Mouse (Mus musculus) CH12.LX (cell line): ENCODE measurements at regions not wholly inside any gene's neighbourhood (a gene's known extent, or its start where the extent isn't known, plus 50 kb on each side); places are given as distances from the start of the nearest gene placed in this dataset.

ENCODE experiments used
- DNase-seq: peaks from one replicate; pipeline ENCODE4 v3.0.0-alpha.2; 2013; ENCODE audit errors: extremely low read depth
- H3K27ac ChIP-seq: 2 replicates; pipeline ENCODE4 v1.5.1; 2012; ENCODE audit warnings: low read depth, mild to moderate bottlenecking, control low read depth, moderate library complexity; ENCODE audit not compliant: insufficient read depth
- H3K27me3 ChIP-seq: replicated peaks from 2 replicates; pipeline ENCODE3; 2012; ENCODE audit warnings: inconsistent platforms
- H3K36me3 ChIP-seq, 2 experiments: replicated peaks in 1 of 2; 2 replicates each; pipeline versions ENCODE3 to v1.6.1; 2012; ENCODE audit warnings: inconsistent platforms in 1 of 2, low read length in 1 of 2, mild to moderate bottlenecking in 1 of 2, mixed read lengths in 1 of 2, moderate library complexity in 1 of 2; ENCODE audit not compliant: control insufficient read depth in 1 of 2, insufficient read depth in 1 of 2
- H3K4me1 ChIP-seq, 2 experiments: 2 replicates each; pipeline ENCODE4 v1.6.1; 2012; ENCODE audit warnings: inconsistent platforms in 1 of 2, moderate library complexity in 1 of 2; ENCODE audit not compliant: insufficient read depth in 2 of 2, control insufficient read depth in 1 of 2
- H3K4me2 ChIP-seq: 2 replicates; pipeline ENCODE4 v1.6.1; 2012; ENCODE audit warnings: low read depth, mild to moderate bottlenecking, control low read depth; ENCODE audit not compliant: poor library complexity, insufficient read depth, severe bottlenecking
- H3K4me3 ChIP-seq, 3 experiments: fragments of 150-350 bp in 1 of 3; sonication (generic) in 1 of 3; replicated peaks in 1 of 3; 2 replicates each; pipeline versions ENCODE3 to v1.5.1; 2011 to 2012; ENCODE audit warnings: low read depth in 2 of 3, low read length in 2 of 3, mild to moderate bottlenecking in 2 of 3, moderate library complexity in 2 of 3, control low read depth in 1 of 3, improper control_type of control experiment in 1 of 3, inconsistent platforms in 1 of 3, mixed read lengths in 1 of 3; ENCODE audit not compliant: poor library complexity in 1 of 3
- H3K79me2 ChIP-seq: replicated peaks from 2 replicates; pipeline ENCODE4 v1.6.1; 2012; ENCODE audit warnings: mild to moderate bottlenecking, moderate library complexity; ENCODE audit not compliant: control insufficient read depth, poor library complexity, insufficient read depth, severe bottlenecking; ENCODE audit errors: extremely low read depth
- H3K9ac ChIP-seq: 2 replicates; pipeline ENCODE4 v1.6.1; 2012; ENCODE audit warnings: low read depth, mild to moderate bottlenecking, control low read depth, moderate library complexity; ENCODE audit not compliant: insufficient read depth
- H3K9me3 ChIP-seq: replicated peaks from 2 replicates; pipeline ENCODE3; 2012; ENCODE audit warnings: low read length, inconsistent platforms, mixed read lengths
- BHLHE40 ChIP-seq: IDR thresholded peaks from 2 replicates; pipeline ENCODE4 v1.6.1; 2011; ENCODE audit warnings: mild to moderate bottlenecking, low read depth, low read length, improper control_type of control experiment
- CHD1 ChIP-seq: IDR thresholded peaks from 2 replicates; pipeline ENCODE4 v1.6.1; 2012; ENCODE audit warnings: low read depth, low read length, improper control_type of control experiment, inconsistent platforms
- E2F4 ChIP-seq: IDR thresholded peaks from 2 replicates; pipeline ENCODE4 v1.6.1; 2011; ENCODE audit warnings: low read depth, low read length, improper control_type of control experiment; ENCODE audit not compliant: insufficient replicate concordance
- EP300 ChIP-seq: IDR thresholded peaks from 2 replicates; pipeline ENCODE4 v1.6.1; 2011; ENCODE audit warnings: low read length, improper control_type of control experiment
- ETS1 ChIP-seq: conservative IDR thresholded peaks from 2 replicates; pipeline ENCODE4 v1.6.1; 2012; ENCODE audit warnings: low read depth, mild to moderate bottlenecking, inconsistent platforms, low read length, improper control_type of control experiment, moderate library complexity
- HCFC1 ChIP-seq: IDR thresholded peaks from 2 replicates; pipeline ENCODE4 v1.6.1; 2012; ENCODE audit warnings: low read depth, mild to moderate bottlenecking, inconsistent platforms, low read length, improper control_type of control experiment
- IRF4 ChIP-seq: IDR thresholded peaks from 2 replicates; pipeline ENCODE4 v1.6.1; 2014; ENCODE audit warnings: low read depth, mild to moderate bottlenecking, inconsistent platforms, low read length, improper control_type of control experiment
- JUND ChIP-seq: conservative IDR thresholded peaks from 2 replicates; pipeline ENCODE4 v1.6.1; 2011; ENCODE audit warnings: low read depth, low read length, improper control_type of control experiment
- KAT2A ChIP-seq: IDR thresholded peaks from 2 replicates; pipeline ENCODE4 v1.6.1; 2012; ENCODE audit warnings: low read length, improper control_type of control experiment, inconsistent platforms; ENCODE audit not compliant: insufficient replicate concordance
- MAFK ChIP-seq: IDR thresholded peaks from 2 replicates; pipeline ENCODE4 v1.6.1; 2011; ENCODE audit warnings: low read length, improper control_type of control experiment; ENCODE audit not compliant: insufficient replicate concordance
- MAX ChIP-seq: IDR thresholded peaks from 2 replicates; pipeline ENCODE4 v1.6.1; 2011; ENCODE audit warnings: low read length, improper control_type of control experiment
- MEF2A ChIP-seq: IDR thresholded peaks from 2 replicates; pipeline ENCODE4 v1.6.1; 2014; ENCODE audit warnings: low read depth, mild to moderate bottlenecking, inconsistent platforms, low read length, improper control_type of control experiment, borderline replicate concordance
- MXI1 ChIP-seq: IDR thresholded peaks from 2 replicates; pipeline ENCODE4 v1.6.1; 2011; ENCODE audit warnings: mild to moderate bottlenecking, low read depth, low read length, improper control_type of control experiment
- POLR2A ChIP-seq: IDR thresholded peaks from 2 replicates; pipeline ENCODE4 v1.6.1; 2011; ENCODE audit warnings: low read depth, mild to moderate bottlenecking, improper control_type of control experiment, low read length
- RCOR1 ChIP-seq: conservative IDR thresholded peaks from 2 replicates; pipeline ENCODE4 v1.6.1; 2012; ENCODE audit warnings: low read depth, mild to moderate bottlenecking, inconsistent platforms, low read length, improper control_type of control experiment
- SMC3 ChIP-seq: IDR thresholded peaks from 2 replicates; pipeline ENCODE4 v1.6.1; 2011; ENCODE audit warnings: low read depth, low read length, improper control_type of control experiment
- TBP ChIP-seq: conservative IDR thresholded peaks from 2 replicates; pipeline ENCODE4 v1.6.1; 2011; ENCODE audit warnings: low read depth, low read length, improper control_type of control experiment
- USF1 ChIP-seq: IDR thresholded peaks from 2 replicates; pipeline ENCODE4 v1.6.1; 2014; ENCODE audit warnings: low read depth, mild to moderate bottlenecking, inconsistent platforms, low read length, improper control_type of control experiment
- USF2 ChIP-seq: conservative IDR thresholded peaks from 2 replicates; pipeline ENCODE4 v1.6.1; 2011; ENCODE audit warnings: low read depth, low read length, improper control_type of control experiment
- ZC3H11A ChIP-seq: IDR thresholded peaks from 2 replicates; pipeline ENCODE4 v1.6.1; 2012; ENCODE audit warnings: low read depth, mild to moderate bottlenecking, inconsistent platforms, low read length, improper control_type of control experiment
- ZKSCAN1 ChIP-seq: IDR thresholded peaks from 2 replicates; pipeline ENCODE4 v1.6.1; 2012; ENCODE audit warnings: low read depth, inconsistent platforms, low read length, improper control_type of control experiment, borderline replicate concordance
- ZNF384 ChIP-seq: IDR thresholded peaks from 2 replicates; pipeline ENCODE4 v1.6.1; 2012; ENCODE audit warnings: low read depth, low read length, improper control_type of control experiment, inconsistent platforms
- dilution Hi-C: fragments of 300-500 bp; cut with MboI; formaldehyde crosslinking; loops from 2 replicates; pipeline ENCODE4 v1.14.3; 2020; ENCODE audit warnings: low sequenced_read_pairs; ENCODE audit not compliant: extremely low pct_unique_long_range_greater_than_20kb, extremely low pct_ligation_motif_present
- in situ Hi-C: fragments of 300-500 bp; cut with MboI; formaldehyde crosslinking; loops from 3 replicates; pipeline ENCODE4 v1.14.3; 2019; ENCODE audit warnings: low sequenced_read_pairs, low pct_ligation_motif_present, low pct_unique_long_range_greater_than_20kb, mixed read lengths

GRCm38 (mm10) chr3:52527010-52527754 lies 259.0 kb downstream of the Foxo1 start:
- Histone ChIP-seq H3K9me3 (no peaks in the 10 kb centered on the region), H3K79me2 (no peaks in the 10 kb centered on the region), H3K4me1 (no peaks in the 10 kb centered on the region), H3K4me2 (no peak overlapping the region), H3K27me3 (no peaks in the 10 kb centered on the region), H3K4me3 (no peak overlapping the region), H3K9ac (no peak overlapping the region), H3K27ac (no peak overlapping the region), H3K36me3 (no peaks in the 10 kb centered on the region)
- DNase-seq, result no peak
- TF ChIP-seq BHLHE40, result no peak
- no peak for TF ChIP-seq ZNF384
- TF ChIP-seq MEF2A, result no peak
- no peak for TF ChIP-seq ZKSCAN1
- TF ChIP-seq RCOR1, result no peak
- no peak for TF ChIP-seq JUND
- no peak for TF ChIP-seq SMC3
- TF ChIP-seq ZC3H11A, result no peak
- no peak for TF ChIP-seq KAT2A
- TF ChIP-seq MAFK, result no peak
- TF ChIP-seq CHD1, result no peak
- no peak for TF ChIP-seq EP300
- TF ChIP-seq HCFC1, result no peak
- TF ChIP-seq MXI1, result no peak
- no peak for TF ChIP-seq ETS1
- no peak for TF ChIP-seq MAX
- TF ChIP-seq USF1, result no peak
- TF ChIP-seq TBP, result no peak
- TF ChIP-seq POLR2A, result no peak
- TF ChIP-seq IRF4, result no peak
- dilution Hi-C loops, result no loop called here
- in situ Hi-C loops, result no loop called here

GRCm38 (mm10) chr3:52522886-52523285 lies 254.8 kb downstream of the Foxo1 start:
- H3K4me3 ChIP-seq, result no peak overlapping the region
- dilution Hi-C loops, result no loop called here
- H3K79me2 ChIP-seq, result no peaks in the 10 kb centered on the region
- DNase-seq, result no peak
- H3K4me1 ChIP-seq, result no peaks in the 10 kb centered on the region
- TF ChIP-seq HCFC1 (no peak), USF2 (no peak), E2F4 (no peak), USF1 (no peak), KAT2A (no peak)
- TF ChIP-seq, all 38 proteins: peak for 0
- H3K9ac ChIP-seq, result no peak overlapping the region
- H3K27me3 ChIP-seq, result no peaks in the 10 kb centered on the region
- H3K9me3 ChIP-seq, result no peaks in the 10 kb centered on the region
- in situ Hi-C loops, result no loop called here
- H3K36me3 ChIP-seq, result no peaks in the 10 kb centered on the region
- H3K27ac ChIP-seq, result no peak overlapping the region
- H3K4me2 ChIP-seq, result no peak overlapping the region
